Mouse (Mus musculus) heart, embryonic 14.5 days (tissue): ENCODE data around the gene Trp73. TPM values are rescaled to one million over a fixed set of nuclear protein-coding genes. Genes with fewer than 3 reads are reported as not detected.
A peak's percentile ranks its signal among the peaks of the same experiment; 100 is the strongest.

Experiments used
- ATAC-seq: fragments of 200-750 bp; cut with Nextera tagmentation; 2 replicates; pipeline ENCODE4 v1.8.0; 2017; ENCODE audit warnings: low read depth, moderate TSS enrichment; ENCODE audit not compliant: insufficient number of reproducible peaks, insufficient read depth, low FRiP score
- H3K27ac ChIP-seq, 2 experiments: fragments of 200-500 bp in 1 of 2; fragments of 300-500 bp in 1 of 2; sonication (generic) in 1 of 2; replicated peaks in 1 of 2; 2 replicates each; pipeline ENCODE4 v1.5.1; 2012 to 2014; ENCODE audit warnings: low read depth in 2 of 2, low read length in 2 of 2, control low read depth in 1 of 2, mild to moderate bottlenecking in 1 of 2, mixed read lengths in 1 of 2; ENCODE audit not compliant: control insufficient read depth in 1 of 2, insufficient read depth in 1 of 2
- H3K27me3 ChIP-seq: fragments of 300-500 bp; sonication (generic); 2 replicates; pipeline ENCODE4 v1.6.1; 2014; ENCODE audit warnings: mild to moderate bottlenecking, low read length, control low read depth; ENCODE audit not compliant: control insufficient read depth, insufficient read depth
- H3K36me3 ChIP-seq: fragments of 300-500 bp; sonication (generic); 2 replicates; pipeline ENCODE4 v1.6.1; 2014; ENCODE audit warnings: mild to moderate bottlenecking, control low read depth, low read length, mixed read lengths; ENCODE audit not compliant: control insufficient read depth, insufficient read depth
- H3K4me1 ChIP-seq, 2 experiments: fragments of 200-500 bp in 1 of 2; fragments of 300-500 bp in 1 of 2; sonication (generic) in 1 of 2; 2 replicates each; pipeline ENCODE4 v1.6.1; 2012 to 2014; ENCODE audit warnings: low read length in 2 of 2, control low read depth in 1 of 2, mixed read lengths in 1 of 2; ENCODE audit not compliant: control insufficient read depth in 2 of 2, insufficient read depth in 2 of 2
- H3K4me2 ChIP-seq: fragments of 300-500 bp; sonication (generic); 2 replicates; pipeline ENCODE4 v1.6.1; 2014; ENCODE audit warnings: mild to moderate bottlenecking, low read length
- H3K4me3 ChIP-seq, 2 experiments: fragments of 200-500 bp in 1 of 2; fragments of 300-500 bp in 1 of 2; sonication (generic) in 1 of 2; 2 replicates each; pipeline ENCODE4 v1.5.1; 2012 to 2014; ENCODE audit warnings: low read length in 2 of 2, mild to moderate bottlenecking in 2 of 2, control low read depth in 1 of 2, low read depth in 1 of 2, moderate library complexity in 1 of 2; ENCODE audit not compliant: control insufficient read depth in 1 of 2, insufficient read depth in 1 of 2
- H3K9ac ChIP-seq: fragments of 300-500 bp; sonication (generic); 2 replicates; pipeline ENCODE4 v1.6.1; 2014; ENCODE audit warnings: mild to moderate bottlenecking, low read length
- H3K9me3 ChIP-seq: fragments of 300-500 bp; sonication (generic); 2 replicates; pipeline ENCODE4 v1.6.1; 2016; ENCODE audit warnings: low read length, control low read depth; ENCODE audit not compliant: control insufficient read depth
- WGBS: fragments of 180-500 bp; shearing (Covaris S2); extraction: QIAGEN DNeasy Blood & Tissue Kit; methylation state at CpG from one replicate; pipeline ENCODE4 v1.1.7; 2014; 5-methylcytosine and 5-hydroxymethylcytosine counted together
- polyA plus RNA-seq: library from polyadenylated mRNA; unstranded; fragments of >200 nt; fragmentation: Nextera tagmentation; extraction: Ambion mirVana; gene quantifications from 2 replicates; pipeline ENCODE4 v1.2.1, GENCODE M21; 2014

Gene Trp73
- 0.08 and 0.09 TPM in 2 replicates for polyA plus RNA-seq

GRCm38 (mm10) chr4:154140182-154140212, at the start of gene Trp73:
Gene Trp73, minus strand, starts transcription at chr4:154140208.
- Histone ChIP-seq H3K9ac (peak within 1 kb of the TSS; percentile 63), H3K4me3 (peak within 1 kb of the TSS; percentile 47 to 91), H3K4me2 (peak within 1 kb of the TSS; percentile 87), H3K27me3 (peaks cover 68% of the 10 kb centered on the region), H3K4me1 (peaks cover 12 to 27% of the 10 kb centered on the region in 2 experiments; a peak in 3 of 4 replicates), H3K9me3 (no peaks in the 10 kb centered on the region), H3K27ac (no peak within 1 kb of the TSS), H3K36me3 (no peaks in the 10 kb centered on the region)
- WGBS = 0% methylated on average over 3 of the region's 4 CpGs
- no peak for ATAC-seq

- Histone ChIP-seq H3K4me1 (peaks cover 5 to 10% of the 10 kb centered on the region in 2 experiments; a peak in 2 of 4 replicates), H3K9me3 (no peaks in the 10 kb centered on the region), H3K9ac (no peak overlapping the region), H3K4me3 (no peak overlapping the region), H3K27me3 (no peaks in the 10 kb centered on the region), H3K4me2 (no peak overlapping the region), H3K36me3 (no peaks in the 10 kb centered on the region), H3K27ac (0 out of 4 replicates have a peak overlapping the region, but pooled peaks of 1 of the 2 experiments have one; percentile 42)
- 60% methylated on average over 8 of the region's 8 CpGs for WGBS
- ATAC-seq = no peak; the same call in 1 of the 2 replicates
Observed at GRCm38 (mm10) chr4:154188948-154189347, 48.9 kb upstream of the Trp73 start.

- Histone ChIP-seq H3K36me3 (no peaks in the 10 kb centered on the region), H3K27me3 (no peaks in the 10 kb centered on the region), H3K9me3 (no peaks in the 10 kb centered on the region), H3K27ac (peak overlapping the region in 1 of 2 experiments; percentile 43; a peak in 1 of 4 replicates), H3K4me3 (no peak overlapping the region), H3K4me1 (peaks cover 11 to 13% of the 10 kb centered on the region in 2 experiments; a peak in 3 of 4 replicates), H3K9ac (no peak overlapping the region), H3K4me2 (no peak overlapping the region)
- WGBS = 62% methylated on average over 11 of the region's 11 CpGs
- ATAC-seq = peak; percentile 31
Observed at GRCm38 (mm10) chr4:154186002-154186537, 46.1 kb upstream of the Trp73 start.

- H3K27ac ChIP-seq = no peak overlapping the region
- H3K9ac ChIP-seq = no peak overlapping the region
- H3K4me1 ChIP-seq = peaks cover 11 to 13% of the 10 kb centered on the region in 2 experiments; a peak in 3 of 4 replicates
- H3K27me3 ChIP-seq = no peaks in the 10 kb centered on the region
- no peak for ATAC-seq
- H3K36me3 ChIP-seq = no peaks in the 10 kb centered on the region
- no peaks in the 10 kb centered on the region for H3K9me3 ChIP-seq
- H3K4me2 ChIP-seq = no peak overlapping the region
- WGBS = 53% methylated on average over 5 of the region's 5 CpGs
- H3K4me3 ChIP-seq = no peak overlapping the region
Observed at GRCm38 (mm10) chr4:154185001-154185400, 45.0 kb upstream of the Trp73 start.

- H3K4me3 ChIP-seq = no peak overlapping the region
- 41% methylated on average over 5 of the region's 5 CpGs for WGBS
Observed at GRCm38 (mm10) chr4:154183566-154183965, 43.6 kb upstream of the Trp73 start.

GRCm38 (mm10) chr4:154181001-154181400, 41.0 kb upstream of the Trp73 start:
- H3K4me3 ChIP-seq = no peak overlapping the region
- H3K9me3 ChIP-seq = no peaks in the 10 kb centered on the region
- H3K4me2 ChIP-seq = no peak overlapping the region
- no peaks in the 10 kb centered on the region for H3K36me3 ChIP-seq
- no peak overlapping the region for H3K27ac ChIP-seq
- ATAC-seq = no peak
- H3K4me1 ChIP-seq = peaks cover 11 to 13% of the 10 kb centered on the region in 2 experiments; a peak in 3 of 4 replicates
- 68% methylated on average over 7 of the region's 7 CpGs for WGBS
- H3K9ac ChIP-seq = no peak overlapping the region
- H3K27me3 ChIP-seq = no peaks in the 10 kb centered on the region

More at GRCm38 (mm10) chr4:154183566-154183965, 43.6 kb upstream of the Trp73 start:
- 0 out of 2 replicates have a peak, but pooled peaks have one; percentile 41 for ATAC-seq
- peaks cover 11 to 12% of the 10 kb centered on the region in 2 experiments; a peak in 3 of 4 replicates for H3K4me1 ChIP-seq
- H3K9ac ChIP-seq = no peak overlapping the region
- H3K27ac ChIP-seq = no peak overlapping the region
- H3K27me3 ChIP-seq = no peaks in the 10 kb centered on the region
- H3K9me3 ChIP-seq = no peaks in the 10 kb centered on the region
- no peak overlapping the region for H3K4me2 ChIP-seq
- no peaks in the 10 kb centered on the region for H3K36me3 ChIP-seq

GRCm38 (mm10) chr4:154177257-154177656, 37.2 kb upstream of the Trp73 start:
- 58% methylated on average over 8 of the region's 8 CpGs for WGBS
- H3K27me3 ChIP-seq = peaks cover 19% of the 10 kb centered on the region
- no peaks in the 10 kb centered on the region for H3K9me3 ChIP-seq
- no peak overlapping the region for H3K4me3 ChIP-seq
- H3K9ac ChIP-seq = no peak overlapping the region
- no peak overlapping the region for H3K4me2 ChIP-seq
- no peak overlapping the region for H3K27ac ChIP-seq
- H3K36me3 ChIP-seq = no peaks in the 10 kb centered on the region
- peaks cover 0 to 3% of the 10 kb centered on the region in 2 experiments; a peak in 1 of 4 replicates for H3K4me1 ChIP-seq
- ATAC-seq = no peak
